In the genomic region with DNA sequence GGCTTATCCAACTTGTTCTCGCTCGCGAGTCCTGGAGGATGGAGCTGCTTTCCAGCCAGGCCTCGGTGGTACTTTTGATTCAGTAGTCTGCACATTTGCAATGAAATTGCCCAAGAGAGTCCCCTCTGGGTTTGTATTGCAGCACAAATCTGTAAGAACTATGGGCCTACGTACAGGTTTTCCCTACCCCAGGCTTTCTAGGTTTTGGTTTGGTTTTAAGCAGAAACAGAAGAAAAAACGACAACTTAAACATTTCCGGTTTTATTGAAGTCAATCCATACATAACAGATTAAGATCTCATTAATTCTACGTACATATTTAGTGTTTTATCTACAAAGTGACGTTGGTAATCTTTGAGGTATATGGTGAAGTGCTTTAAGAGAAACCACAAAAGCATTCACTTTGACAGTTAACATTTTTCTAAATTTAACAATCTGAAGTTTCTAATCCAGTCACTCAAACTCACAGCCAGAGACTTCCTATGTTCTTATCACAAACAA, we compare ENCODE assay signal across 9 mouse cellular contexts. TPM values are rescaled to one million over a fixed set of nuclear protein-coding genes. Genes with fewer than 3 reads are reported as not detected.
DNase-seq lines count a peak whose midpoint lies in the region; ATAC-seq and TF ChIP-seq lines count a peak whose summit lies in the region.
"Had no signal": no experiment of that assay in that cellular context is flagged by ENCODE, and none has a peak within 500 bp of the region (broad histone marks: within the 10 kb centered on the region; RNA-seq: fewer than 3 reads in every experiment).

No protein-coding gene starts in this region.

- 24% methylated on average over 9 of the region's 9 CpGs for whole genome bisulfite sequencing in heart, embryonic 11.5 days (ENCODE audit: insufficient replicate concordance)
- WGBS in forebrain, embryonic 14.5 days: 30% methylated on average over 9 of the region's 9 CpGs
- WGBS in liver, embryonic 13.5 days (ENCODE audit: insufficient replicate concordance): 13% methylated on average over 9 of the region's 9 CpGs

- no peak overlapping the region for H3K27ac ChIP-seq in heart, embryonic 11.5 days (ENCODE audit: low read depth, low read length)
- H3K27ac ChIP-seq in ES-Bruce4 (ENCODE audit: insufficient read depth, low read length): no peak overlapping the region
- no peak overlapping the region for H3K27ac ChIP-seq in forebrain, embryonic 14.5 days (ENCODE audit: low read depth, low read length)
- no peak overlapping the region for H3K27ac ChIP-seq in liver, embryonic 13.5 days

- H3K9me3 ChIP-seq in heart, embryonic 11.5 days (replicated peaks; ENCODE audit: control insufficient read depth, low read length): no peaks in the 10 kb centered on the region
- no peaks in the 10 kb centered on the region for H3K9me3 ChIP-seq in ES-Bruce4 (replicated peaks; ENCODE audit: control insufficient read depth, insufficient read depth, low read length, poor library complexity, severe bottlenecking)
- H3K9me3 ChIP-seq in forebrain, embryonic 14.5 days (replicated peaks; ENCODE audit: control insufficient read depth, low read length): no peaks in the 10 kb centered on the region
- no peaks in the 10 kb centered on the region for H3K9me3 ChIP-seq in liver, embryonic 13.5 days (replicated peaks)

- TF ChIP-seq CTCF in ES-Bruce4 (IDR thresholded peaks at IDR 0.05; ENCODE audit: low read depth, low read length): no peak

- H3K4me1 ChIP-seq in heart, embryonic 11.5 days (ENCODE audit: control insufficient read depth, insufficient read depth, low read length): no peaks in the 10 kb centered on the region
- no peaks in the 10 kb centered on the region for H3K4me1 ChIP-seq in ES-Bruce4 (ENCODE audit: control insufficient read depth, insufficient read depth, low read length)
- H3K4me1 ChIP-seq in forebrain, embryonic 14.5 days (ENCODE audit: control insufficient read depth, insufficient read depth, low read length): peaks cover 3% of the 10 kb centered on the region; the same call in 1 of the 2 replicates
- peaks cover 12% of the 10 kb centered on the region for H3K4me1 ChIP-seq in liver, embryonic 13.5 days (replicated peaks)

- no peaks in the 10 kb centered on the region for H3K36me3 ChIP-seq in heart, embryonic 11.5 days (ENCODE audit: control insufficient read depth, insufficient read depth, low read length)
- H3K36me3 ChIP-seq in ES-Bruce4 (ENCODE audit: control insufficient read depth, insufficient read depth, low read length, poor library complexity, severe bottlenecking): no peaks in the 10 kb centered on the region
- no peaks in the 10 kb centered on the region for H3K36me3 ChIP-seq in forebrain, embryonic 14.5 days (ENCODE audit: control insufficient read depth, insufficient read depth, low read length)
- H3K36me3 ChIP-seq in liver, embryonic 13.5 days: no peaks in the 10 kb centered on the region

- H3K4me2 ChIP-seq in heart, embryonic 11.5 days: peak overlapping the region; percentile 100
- peak overlapping the region; percentile 99 for H3K4me2 ChIP-seq in forebrain, embryonic 14.5 days (ENCODE audit: low read length)
- peak overlapping the region; percentile 96 for H3K4me2 ChIP-seq in liver, embryonic 13.5 days

- ATAC-seq in heart, embryonic 11.5 days (replicated peaks; ENCODE audit: insufficient number of reproducible peaks, low FRiP score, low TSS enrichment): no peak
- ATAC-seq in forebrain, embryonic 14.5 days: no peak
- ATAC-seq in liver, embryonic 13.5 days (ENCODE audit: low read depth): no peak

- no peak for TF ChIP-seq POLR2A in ES-Bruce4 (IDR thresholded peaks at IDR 0.05; ENCODE audit: insufficient read depth, low read length)

- peak overlapping the region; percentile 76 for H3K4me3 ChIP-seq in heart, embryonic 11.5 days (ENCODE audit: low read depth, low read length)
- H3K4me3 ChIP-seq in ES-Bruce4 (ENCODE audit: low read depth, low read length): peak overlapping the region; percentile 54
- peak overlapping the region; percentile 70 for H3K4me3 ChIP-seq in forebrain, embryonic 14.5 days (ENCODE audit: low read depth, low read length)
- H3K4me3 ChIP-seq in liver, embryonic 13.5 days (replicated peaks): peak overlapping the region; percentile 69
- H3K4me3 ChIP-seq: myocyte had no signal

- peaks cover 12% of the 10 kb centered on the region for H3K27me3 ChIP-seq in heart, embryonic 11.5 days (ENCODE audit: control insufficient read depth, insufficient read depth, low read length)
- H3K27me3 ChIP-seq in ES-Bruce4 (ENCODE audit: control insufficient read depth, insufficient read depth, low read length, poor library complexity, severe bottlenecking): peaks cover 8% of the 10 kb centered on the region
- H3K27me3 ChIP-seq in forebrain, embryonic 14.5 days (replicated peaks; ENCODE audit: control insufficient read depth, insufficient read depth, low read length): no peaks in the 10 kb centered on the region
- peaks cover 17% of the 10 kb centered on the region for H3K27me3 ChIP-seq in liver, embryonic 13.5 days

- DNase-seq in heart, postnatal 36 days: no peak
- no peak for DNase-seq in forebrain, embryonic 14.5 days (ENCODE audit: low spot score)
- DNase-seq in liver, embryonic 13.5 days: no peak
- no peak for DNase-seq in layer of hippocampus, adult 9-10 months (ENCODE audit: low spot score)
- DNase-seq in ovary, postnatal 14 days (ENCODE audit: low spot score): no peak
- no peak for DNase-seq in layer of hippocampus, adult 8-10 months (ENCODE audit: low spot score in 2 of 2)

- peak overlapping the region; percentile 63 for H3K9ac ChIP-seq in heart, embryonic 11.5 days (ENCODE audit: low read depth, low read length)
- peak overlapping the region; percentile 95 for H3K9ac ChIP-seq in ES-Bruce4 (ENCODE audit: low read depth, poor library complexity, severe bottlenecking)
- H3K9ac ChIP-seq in forebrain, embryonic 14.5 days (ENCODE audit: low read length): peak overlapping the region; percentile 66
- peak overlapping the region; percentile 66 for H3K9ac ChIP-seq in liver, embryonic 13.5 days

- TF ChIP-seq EP300 in ES-Bruce4 (IDR thresholded peaks at IDR 0.05; ENCODE audit: insufficient read depth, low read depth, low read length): no peak

- intact Hi-C loops in heart, postnatal 36 days (cut with DNase I): no loop called here

RNA-seq across cellular contexts. Expression of gene Zdhhc23, which starts 0.6 kb away (rescaled TPM):
- 1.0 and 1.3 TPM in 2 replicates for polyA plus RNA-seq in heart, embryonic 11.5 days (2014; fragmentation: Nextera tagmentation; extraction: Ambion mirVana)
- under 1 TPM; 0.28 to 0.38 TPM for total RNA-seq in heart, postnatal 36 days (2021)
- polyA plus RNA-seq in ES-Bruce4 (2011; ENCODE audit: insufficient read depth, insufficient read length, low read depth, missing spikeins): 2.9 and 3.2 TPM in 2 replicates
- polyA plus RNA-seq in forebrain, embryonic 14.5 days (2014; fragmentation: Nextera tagmentation; extraction: Ambion mirVana): 1.3 and 2.4 TPM in 2 replicates
- 0.25 and 0.27 TPM in 2 replicates for polyA plus RNA-seq in liver, embryonic 13.5 days (2015; fragmentation: Nextera tagmentation; extraction: Ambion mirVana)
- total RNA-seq in layer of hippocampus, adult 8-10 months (2022): 10 to 100 TPM; 43.1 to 51.1 (median 48.6) TPM
- polyA plus RNA-seq: myocyte had no signal

RNA-seq across cellular contexts. Expression of gene Qtrt2, which starts 53.6 kb away (rescaled TPM):
- polyA plus RNA-seq in heart, embryonic 11.5 days (2014; fragmentation: Nextera tagmentation; extraction: Ambion mirVana): 19.1 and 24.7 TPM in 2 replicates
- 10 to 100 TPM; 10.9 to 14.1 TPM for total RNA-seq in heart, postnatal 36 days (2021)
- polyA plus RNA-seq in ES-Bruce4 (2011; ENCODE audit: insufficient read depth, insufficient read length, low read depth, missing spikeins): 42.1 and 45.3 TPM in 2 replicates
- polyA plus RNA-seq in forebrain, embryonic 14.5 days (2014; fragmentation: Nextera tagmentation; extraction: Ambion mirVana): 27.7 and 32.7 TPM in 2 replicates
- polyA plus RNA-seq in liver, embryonic 13.5 days (2015; fragmentation: Nextera tagmentation; extraction: Ambion mirVana): 9.1 and 10.8 TPM in 2 replicates
- 10 to 100 TPM; 37.7 to 56.4 (median 40.0) TPM for total RNA-seq in layer of hippocampus, adult 8-10 months (2022)
